Mouse (Mus musculus) sigmoid colon, adult 10 weeks (tissue): ENCODE data around the gene Tut4. TPM values are rescaled to one million over a fixed set of nuclear protein-coding genes. Genes with fewer than 3 reads are reported as not detected.

Experiments used
- polyA plus RNA-seq: library from polyadenylated mRNA; stranded (reverse); fragments of 350-450 nt; fragmentation: Illumina TruSeq; extraction: RNeasy Lipid Tissue Mini Kit (QIAGEN cat#74804); gene quantifications from one replicate; pipeline ENCODE4 v1.2.3, GENCODE M21; 2014; ENCODE audit warnings: low read depth, low replicate concordance

Gene Tut4
- polyA plus RNA-seq: 62.6 TPM

GRCm38 (mm10) chr4:108459231-108460155, at the start of gene Tut4:
TSS of gene Tut4 (plus strand) at chr4:108459426.

GRCm38 (mm10) chr4:108578840-108579742, 119.9 kb downstream of the Tut4 start, which contains the start of the genes Prpf38a and Orc1:
TSS of gene Prpf38a (minus strand) at chr4:108579336.
TSS of gene Orc1 (plus strand) at chr4:108579423.

Other genes starting within 250 kb of the Tut4 start
- gene Zyg11a, start 241.4 kb upstream of the Tut4 start, polyA plus RNA-seq: not detected
- 54.5 TPM for gene Zyg11b, start 158.3 kb upstream of the Tut4 start, polyA plus RNA-seq
- 7.8 TPM for gene Coa7, start 131.3 kb upstream of the Tut4 start, polyA plus RNA-seq
- gene Shisal2a, start 76.1 kb upstream of the Tut4 start, polyA plus RNA-seq: not detected
- gene Gpx7, start 52.5 kb upstream of the Tut4 start, polyA plus RNA-seq: 0.82 TPM
- gene Prpf38a, start 119.9 kb downstream of the Tut4 start, polyA plus RNA-seq: 68.6 TPM
- 6.3 TPM for gene Orc1, start 120.0 kb downstream of the Tut4 start, polyA plus RNA-seq
- gene Cc2d1b, start 160.5 kb downstream of the Tut4 start, polyA plus RNA-seq: 64.3 TPM